Mouse (Mus musculus): Measurements from ENCODE around the gene Hist1h1e.

Hist1h1e gene

DNA sequence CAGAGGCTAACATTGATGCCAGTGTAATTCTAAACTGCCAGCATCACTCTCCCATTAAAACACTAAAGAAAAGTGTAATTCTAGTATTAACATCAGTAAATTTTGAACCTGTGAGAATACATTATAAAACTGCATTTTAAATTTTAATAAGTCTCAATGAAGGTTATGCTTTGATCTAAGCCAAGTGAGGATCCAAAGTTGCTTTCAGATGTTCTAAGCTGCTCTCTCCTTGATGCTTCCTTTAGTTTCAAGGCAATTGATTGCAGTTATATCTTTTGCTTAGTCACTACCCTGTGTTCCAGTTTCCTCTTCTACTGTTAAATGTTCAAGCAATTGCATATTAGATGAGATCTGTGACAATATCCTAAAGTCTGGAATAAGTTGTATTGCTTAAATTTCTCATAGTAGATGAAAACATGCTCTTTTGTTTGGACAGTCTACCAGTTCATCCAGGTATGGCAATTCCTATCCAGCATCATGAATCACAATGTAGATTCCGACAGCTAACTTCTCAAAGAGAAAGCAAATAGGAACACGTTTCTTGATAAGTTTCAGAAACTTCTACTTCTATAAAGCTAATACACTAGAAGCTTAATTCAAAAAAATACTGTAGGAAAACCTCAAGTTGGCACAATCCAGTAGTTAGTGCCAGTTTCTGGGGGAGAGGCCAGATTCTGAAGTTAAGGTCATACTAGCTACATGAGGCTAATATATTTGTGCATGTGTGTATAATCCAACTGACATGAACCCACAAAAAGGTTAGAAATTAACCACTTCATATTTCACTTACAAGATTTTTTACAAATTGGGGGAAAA is 49.9 kb downstream of the Hist1h1e start:
- peak; percentile 47 for DNase-seq

GRCm38 (mm10) chr13:23571504-23572217 is 50.7 kb downstream of the Hist1h1e start:
- peak; percentile 56 for DNase-seq

DNA sequence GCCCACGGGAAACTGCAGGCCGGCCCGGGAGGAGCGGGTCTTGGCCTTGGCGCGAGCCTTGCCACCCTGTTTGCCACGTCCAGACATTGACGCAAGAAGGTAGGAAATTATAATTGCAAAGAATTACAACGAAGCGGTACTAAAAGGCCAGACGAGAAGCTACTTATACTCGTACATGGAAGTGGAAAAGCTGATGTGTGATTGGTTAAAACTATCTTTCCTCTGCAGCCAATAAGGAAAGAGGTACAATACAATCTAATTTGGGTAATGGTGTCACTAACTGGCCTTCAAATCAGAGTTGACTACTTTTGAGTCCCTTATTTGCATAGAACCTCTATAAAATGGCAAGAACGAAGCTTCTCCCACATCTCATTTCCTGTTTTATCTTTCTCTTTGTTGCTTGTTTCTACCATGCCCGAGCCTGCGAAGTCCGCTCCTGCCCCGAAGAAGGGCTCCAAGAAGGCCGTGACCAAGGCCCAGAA is 51.3 kb downstream of the Hist1h1e start, which contains the start of the genes Hist1h2ae and Hist1h2bg:
Gene Hist1h2ae, minus strand, starts transcription at position 199 of the 482 bp plus-strand sequence.
Gene Hist1h2bg, plus strand, starts transcription at position 375 of the 482 bp plus-strand sequence.
- DNase-seq: peak; percentile 89

All from embryo, embryonic 11 days (tissue).